Mouse (Mus musculus) embryonic fibroblast, embryonic 13.5 days (primary cell): Measurements from ENCODE around the gene Evpl.

Experiments
- CTCF ChIP-seq: IDR thresholded peaks from 2 replicates; pipeline ENCODE4 v1.5.1; 2011; ENCODE audit warnings: mild to moderate bottlenecking, control low read depth, low read length, moderate library complexity, borderline replicate concordance; ENCODE audit not compliant: insufficient read depth
- POLR2A ChIP-seq: IDR thresholded peaks from 2 replicates; pipeline ENCODE4 v1.6.1; 2011; ENCODE audit warnings: low read depth, mild to moderate bottlenecking, control low read depth, low read length, moderate library complexity

DNA sequence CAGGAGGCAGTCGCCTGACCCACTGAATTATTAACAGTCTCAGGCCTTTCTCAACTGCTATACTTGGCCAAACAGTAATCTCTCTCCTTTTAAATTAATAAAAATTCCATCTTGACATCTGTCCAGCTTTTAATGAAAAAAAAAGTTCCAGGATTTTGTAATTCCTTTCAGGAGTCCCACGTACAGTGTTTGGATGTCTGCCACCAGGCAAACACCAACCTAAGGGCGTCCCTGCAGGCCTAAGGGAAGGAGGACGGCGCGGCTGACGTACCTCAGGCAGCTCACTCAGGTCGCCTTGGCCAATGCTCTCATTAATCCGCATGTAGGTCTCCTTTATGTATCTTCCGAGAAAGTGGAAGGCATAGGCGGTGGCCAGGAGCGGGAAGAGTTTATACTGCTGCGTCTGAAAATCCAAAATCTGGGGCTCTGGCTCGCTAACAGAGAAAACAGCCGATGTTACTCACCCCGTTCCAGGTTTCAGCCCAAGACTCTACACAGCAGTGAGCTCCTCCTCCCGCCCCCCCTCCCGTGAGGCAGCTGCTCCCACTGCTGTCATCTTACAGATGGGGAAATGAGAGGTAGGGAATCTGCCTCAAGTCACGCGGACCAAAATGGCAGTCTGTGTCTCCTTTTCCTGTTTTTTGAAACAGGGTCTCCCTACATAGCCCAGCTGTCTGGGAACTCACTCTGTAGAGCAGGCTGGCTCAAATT is 59.3 kb downstream of the Evpl start:
- TF ChIP-seq POLR2A (no peak), CTCF (no peak)
